Mouse (Mus musculus): ENCODE measurements around the gene Mrps18c.

- no peak for TF ChIP-seq POLR2A (IDR thresholded peaks at IDR 0.05; ENCODE audit: borderline replicate concordance, low read depth, low read length)
- TF ChIP-seq CTCF (IDR thresholded peaks at IDR 0.05; ENCODE audit: low read depth, low read length): no peak
These were observed 22.2 kb downstream of the Mrps18c start, which contains the start of gene Abraxas1 for GRCm38 (mm10) chr5:100820483-100821184.

All from bone marrow macrophage, adult 2 months (primary cell).